Mouse (Mus musculus): ENCODE results near the gene Ifih1. TPM values are rescaled to one million over a fixed set of nuclear protein-coding genes. Genes with fewer than 3 reads are reported as not detected.
A peak's percentile ranks its signal among the peaks of the same experiment; 100 is the strongest.

Gene Ifih1
- 4.9 and 14.6 TPM in 2 replicates for polyA plus RNA-seq (2012; rRNA removed)

- under 1% methylated on average over 30 of the region's 30 CpGs for WGBS
- DNase-seq (ENCODE audit: low read depth, low spot score): peak; percentile 96
Observed at GRCm38 (mm10) chr2:62646014-62646645, at the start of gene Ifih1. TSS of gene Ifih1 (minus strand) at chr2:62646255.

DNA sequence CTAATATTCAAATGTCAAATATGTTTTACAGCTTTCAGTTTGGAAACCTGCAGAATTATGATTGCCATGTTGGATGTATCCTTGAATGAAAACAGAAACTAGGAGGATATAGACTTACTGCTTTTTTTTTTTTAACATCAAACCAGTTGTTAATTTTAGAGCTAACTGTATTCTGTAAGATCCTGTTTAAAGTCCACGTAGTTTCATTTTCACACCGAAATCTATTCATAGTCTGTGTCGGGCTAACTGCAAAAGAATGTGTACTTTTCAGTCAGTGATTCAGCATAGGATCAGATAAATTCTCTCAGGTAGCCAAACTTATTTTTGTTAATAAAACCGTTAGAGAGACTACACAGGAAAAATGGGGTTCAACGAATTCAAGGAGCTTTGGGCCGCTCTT lies 39.9 kb upstream of the Ifih1 start:
- WGBS: 52% methylated on average over 6 of the region's 6 CpGs
- no peak for DNase-seq (ENCODE audit: low read depth, low spot score)

DNA sequence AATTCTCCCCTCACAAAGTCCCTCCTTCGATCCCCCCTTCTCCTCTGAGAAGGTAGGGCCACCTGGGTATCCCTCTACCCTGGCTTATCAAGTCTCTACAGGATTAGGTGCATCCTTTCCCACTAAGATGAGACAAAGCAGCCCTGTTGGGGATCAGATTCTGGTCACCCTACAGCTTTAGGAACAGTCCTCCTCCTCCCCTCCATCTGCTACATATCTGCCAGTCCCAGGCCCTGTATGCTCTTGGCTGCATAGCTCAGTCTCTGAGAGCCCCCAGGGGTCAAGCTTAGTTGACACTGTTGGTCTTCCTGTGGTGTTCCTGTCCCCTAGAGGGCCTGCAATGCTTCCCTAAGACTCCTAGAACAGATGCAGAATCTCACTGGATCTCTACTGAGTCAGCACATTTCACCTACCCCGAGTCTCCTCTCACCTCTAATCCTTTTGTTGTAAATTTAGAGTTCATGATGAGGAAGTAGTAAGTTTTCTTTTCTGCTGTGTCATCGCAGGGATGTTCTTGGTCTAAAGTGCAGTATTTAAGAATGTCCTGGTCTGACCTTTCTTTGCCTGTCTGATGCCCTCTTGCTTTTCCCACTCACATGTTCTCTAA lies 39.0 kb upstream of the Ifih1 start:
- WGBS: 38% methylated on average over 3 of the region's 3 CpGs
- no peak for DNase-seq (ENCODE audit: low read depth, low spot score)

GRCm38 (mm10) chr2:62681667-62682066 lies 35.6 kb upstream of the Ifih1 start:
- DNase-seq (ENCODE audit: low read depth, low spot score): no peak
- WGBS: 24% methylated on average over 8 of the region's 8 CpGs

GRCm38 (mm10) chr2:62672788-62673187 lies 26.7 kb upstream of the Ifih1 start:
- 86% methylated on average over 5 of the region's 5 CpGs for WGBS
- no peak for DNase-seq (ENCODE audit: low read depth, low spot score)

GRCm38 (mm10) chr2:62670767-62671166 lies 24.7 kb upstream of the Ifih1 start:
- no peak for DNase-seq (ENCODE audit: low read depth, low spot score)
- 82% methylated on average over 4 of the region's 4 CpGs for WGBS

GRCm38 (mm10) chr2:62670301-62670700 lies 24.2 kb upstream of the Ifih1 start:
- no peak for DNase-seq (ENCODE audit: low read depth, low spot score)
- WGBS: 82% methylated on average over 5 of the region's 5 CpGs

DNA sequence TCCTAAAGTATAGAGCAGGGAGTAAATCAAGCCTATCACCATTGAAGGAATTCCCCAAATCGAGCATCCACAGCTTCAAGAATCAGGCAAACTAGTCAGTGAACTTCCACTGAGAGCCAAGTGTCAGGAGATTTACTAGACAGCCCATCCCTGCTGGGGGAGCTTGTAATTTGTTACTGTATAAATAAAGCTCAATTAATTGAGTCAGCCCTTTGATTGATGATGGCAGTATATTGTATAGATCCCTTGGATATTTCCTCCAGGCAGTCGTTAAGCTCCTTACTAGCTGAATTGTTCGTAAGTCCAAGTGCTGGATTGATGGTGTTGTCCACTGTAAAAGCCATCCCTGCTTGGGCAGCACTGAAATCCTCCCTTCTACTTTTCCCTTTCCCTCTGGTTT lies 23.8 kb upstream of the Ifih1 start:
- DNase-seq (ENCODE audit: low read depth, low spot score): no peak
- 67% methylated on average over 3 of the region's 3 CpGs for WGBS

GRCm38 (mm10) chr2:62665536-62665935 lies 19.5 kb upstream of the Ifih1 start:
- DNase-seq (ENCODE audit: low read depth, low spot score): no peak
- WGBS: 25% methylated on average over 1 of the region's 1 CpGs

DNA sequence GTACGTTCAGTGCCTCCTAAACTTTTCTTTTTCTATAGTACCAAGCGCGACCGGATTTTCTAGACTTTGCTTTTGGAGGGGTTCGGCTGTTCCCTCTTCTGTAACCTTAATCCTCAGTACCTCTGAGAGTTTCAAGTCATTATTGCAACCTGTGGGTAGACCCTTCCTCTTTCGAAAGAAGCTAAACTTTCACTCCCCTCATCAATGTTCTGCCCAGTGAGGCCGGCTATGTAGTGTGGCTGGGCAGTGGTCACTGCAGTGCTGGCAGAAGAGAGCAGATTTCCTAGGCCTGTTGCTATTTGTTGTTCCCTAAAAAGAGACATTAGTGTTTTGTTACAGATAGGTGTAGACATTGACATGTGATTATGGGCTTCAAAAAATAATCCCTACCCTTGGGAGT lies 18.8 kb upstream of the Ifih1 start:
- no peak for DNase-seq (ENCODE audit: low read depth, low spot score)
- 43% methylated on average over 7 of the region's 7 CpGs for WGBS

DNA sequence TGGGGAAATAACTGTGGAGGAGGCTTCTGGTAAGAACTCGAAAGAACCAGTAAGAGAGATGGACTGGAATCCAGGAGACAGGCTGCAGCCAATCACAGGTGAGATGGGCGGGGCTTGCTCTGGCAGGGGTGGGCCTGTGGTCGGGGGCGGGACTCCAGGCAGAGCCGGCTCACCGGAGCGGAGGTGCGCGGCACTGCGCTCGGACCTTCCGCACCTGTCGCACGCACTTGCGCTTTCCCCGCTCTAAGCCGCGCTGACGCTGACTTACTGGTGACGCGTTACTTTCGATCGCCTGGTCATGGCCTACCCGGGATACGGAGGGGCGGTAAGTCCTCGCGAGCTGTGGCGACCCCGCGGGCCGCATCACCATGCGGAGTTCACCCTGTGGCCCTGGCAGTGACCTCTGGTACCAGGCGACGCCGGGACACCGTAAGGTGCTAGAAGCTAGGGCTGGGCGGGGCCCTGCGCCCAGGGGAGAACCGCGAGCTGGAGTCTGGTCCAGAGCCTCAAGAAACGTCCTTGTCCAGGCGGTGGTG lies 18.1 kb upstream of the Ifih1 start, which contains the start of gene Gca:
Gene Gca (plus strand): TSS at position 151 of the 536 bp plus-strand sequence.
- DNase-seq (ENCODE audit: low read depth, low spot score): peak; percentile 77
- under 1% methylated on average over 43 of the region's 43 CpGs for WGBS

DNA sequence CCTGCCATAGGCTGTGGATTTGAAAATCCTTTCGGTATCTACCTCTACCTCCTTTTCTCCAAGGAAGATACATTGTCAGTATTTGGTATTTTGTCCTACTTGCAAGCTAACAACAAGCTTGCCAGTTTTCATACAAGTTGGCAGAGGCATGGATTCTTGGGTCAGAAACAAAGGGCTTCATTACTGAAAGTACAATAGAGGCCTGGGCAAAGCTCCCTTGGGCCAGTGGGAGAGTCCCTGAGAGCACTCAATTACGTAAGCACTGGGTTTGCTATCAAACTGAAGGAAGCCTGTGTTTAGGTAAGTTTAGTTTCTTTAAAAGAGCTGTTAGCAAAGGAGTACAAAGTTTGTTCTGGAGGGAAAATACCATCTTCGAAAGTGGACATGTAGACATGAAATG lies 16.5 kb upstream of the Ifih1 start:
- WGBS: 89% methylated on average over 3 of the region's 3 CpGs
- no peak for DNase-seq (ENCODE audit: low read depth, low spot score)

DNA sequence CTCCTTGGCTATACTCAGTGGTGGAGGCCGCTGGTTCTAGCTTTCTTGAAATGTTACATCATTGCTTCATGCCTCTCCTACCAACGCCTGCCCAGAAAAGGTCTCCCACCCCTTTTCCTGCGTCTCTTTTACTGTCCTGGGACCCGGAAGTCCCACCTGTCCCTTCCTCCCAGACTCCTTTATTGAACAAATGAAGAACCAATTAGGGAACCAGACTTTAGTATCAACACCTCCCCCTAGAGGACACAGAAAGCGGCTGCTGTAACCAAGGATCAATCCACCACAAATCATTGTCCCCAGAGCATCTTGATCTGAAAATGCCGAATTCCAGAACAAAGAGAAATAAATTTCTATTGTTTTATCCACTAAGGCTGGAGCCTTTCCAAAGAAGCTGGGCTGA lies 14.5 kb upstream of the Ifih1 start:
- DNase-seq (ENCODE audit: low read depth, low spot score): no peak
- WGBS: 58% methylated on average over 6 of the region's 6 CpGs

DNA sequence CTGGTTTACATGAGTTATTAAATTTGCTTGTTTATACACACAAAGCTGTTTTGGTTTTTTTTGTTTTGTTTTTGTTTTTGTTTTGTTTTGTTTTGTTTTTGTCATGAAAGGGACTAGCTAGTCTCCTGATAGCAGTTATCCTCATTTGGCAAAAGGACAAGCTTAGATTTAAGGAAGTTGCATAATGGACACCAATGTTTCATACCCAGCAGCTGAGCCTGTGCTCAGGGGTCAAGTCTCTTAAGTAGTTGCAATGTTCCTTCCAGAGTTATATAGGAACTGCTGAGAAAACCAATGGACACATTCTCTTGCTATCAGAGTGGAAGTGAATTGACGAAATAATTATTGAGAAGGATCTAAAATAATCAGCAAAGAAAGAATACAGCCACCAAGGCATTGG lies 10.0 kb upstream of the Ifih1 start:
- DNase-seq (ENCODE audit: low read depth, low spot score): no peak
- 95% methylated on average over 1 of the region's 1 CpGs for WGBS

DNA sequence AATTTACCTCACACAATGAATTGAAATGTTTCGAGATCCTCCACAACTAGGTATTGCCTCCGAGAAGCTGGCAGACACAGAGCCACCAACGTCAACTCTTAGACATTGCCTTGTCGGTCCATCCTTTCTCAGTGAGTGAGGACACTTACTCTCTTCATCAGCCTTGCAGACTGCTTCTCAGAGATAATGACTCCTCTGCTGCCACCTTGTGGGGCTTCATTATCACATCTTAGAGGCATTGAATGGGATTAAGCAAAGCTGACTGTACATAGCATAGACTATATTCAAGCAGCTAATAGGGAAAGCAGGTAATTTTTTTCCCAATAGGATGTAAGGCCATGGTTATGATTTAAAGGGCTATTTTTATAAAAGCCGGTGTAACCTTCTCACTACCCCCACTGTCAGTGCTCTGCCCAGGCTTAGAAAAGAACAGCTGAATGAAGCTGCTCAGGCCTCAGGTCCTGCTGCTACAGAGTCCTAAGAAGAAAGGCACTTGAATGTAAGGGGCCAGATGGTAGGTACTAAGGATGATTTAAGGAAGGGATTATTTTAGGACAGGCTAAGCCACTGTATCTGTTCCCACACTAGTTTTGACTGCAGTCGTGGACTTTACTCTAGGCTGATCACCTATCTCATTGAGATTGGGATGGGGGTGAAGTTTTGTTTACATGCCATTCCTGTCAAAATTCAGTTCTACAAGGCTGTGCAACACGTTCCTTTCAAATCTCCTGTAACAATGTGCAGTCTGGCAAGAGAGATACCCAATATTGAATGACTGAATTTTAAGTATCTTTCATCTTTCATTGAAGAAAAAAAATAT lies 8.7 kb upstream of the Ifih1 start:
- DNase-seq (ENCODE audit: low read depth, low spot score): no peak
- WGBS: 40% methylated on average over 7 of the region's 7 CpGs

DNA sequence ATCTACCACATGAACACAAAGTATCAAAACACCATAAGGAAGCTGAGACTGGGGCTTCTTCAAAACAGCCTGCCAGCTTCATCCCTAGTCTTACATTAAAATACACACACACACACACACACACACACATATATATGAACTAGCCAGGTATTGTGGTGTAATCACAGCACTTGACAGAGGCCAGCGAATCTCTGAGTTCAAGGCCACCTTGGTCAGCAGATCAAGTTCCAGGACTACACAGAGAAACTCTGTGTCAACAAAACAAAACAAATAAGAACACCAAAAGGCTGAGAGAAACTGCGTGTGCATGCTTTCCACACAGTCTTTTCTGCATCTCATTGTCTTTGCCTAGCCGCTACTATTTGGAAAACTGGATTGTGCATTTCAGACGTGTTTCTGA lies 6.4 kb upstream of the Ifih1 start:
- WGBS: 62% methylated on average over 4 of the region's 4 CpGs
- DNase-seq (ENCODE audit: low read depth, low spot score): no peak

GRCm38 (mm10) chr2:62651890-62652289 lies 5.8 kb upstream of the Ifih1 start:
- WGBS: 62% methylated on average over 4 of the region's 4 CpGs
- DNase-seq (ENCODE audit: low read depth, low spot score): no peak

GRCm38 (mm10) chr2:62646671-62647289 lies 725 bp upstream of the Ifih1 start:
- no peak for DNase-seq (ENCODE audit: low read depth, low spot score)
- WGBS: 31% methylated on average over 6 of the region's 6 CpGs

GRCm38 (mm10) chr2:62645475-62645874 lies 580 bp downstream of the Ifih1 start:
- WGBS: 14% methylated on average over 12 of the region's 12 CpGs
- DNase-seq (ENCODE audit: low read depth, low spot score): no peak

DNA sequence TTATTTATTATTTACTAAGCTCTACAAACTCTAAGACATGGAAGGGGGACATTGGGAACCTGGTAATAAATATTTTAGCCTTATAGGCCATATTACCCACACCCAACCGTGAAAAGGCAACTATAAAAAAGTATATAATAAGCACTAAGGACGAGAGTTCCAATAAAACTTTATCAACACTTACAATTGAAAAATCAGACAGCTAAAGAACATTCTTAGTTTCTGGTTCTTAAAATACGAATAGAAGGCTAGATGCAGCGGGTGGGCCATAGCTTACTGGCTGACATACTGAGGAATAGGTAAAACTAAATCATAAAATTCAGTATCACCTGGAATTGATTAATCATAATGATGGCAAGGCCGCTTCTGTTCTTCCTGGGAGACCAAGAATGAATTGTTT lies 1.2 kb downstream of the Ifih1 start:
- WGBS: 57% methylated on average over 5 of the region's 5 CpGs
- DNase-seq (ENCODE audit: low read depth, low spot score): no peak

Measured in large intestine, adult 2 months (tissue).